Mouse (Mus musculus) forebrain, embryonic 13.5 days (tissue): ENCODE results near the gene Nudt19. TPM values are rescaled to one million over a fixed set of nuclear protein-coding genes. Genes with fewer than 3 reads are reported as not detected.

Experiments used
- ATAC-seq: fragments of 200-750 bp; cut with Nextera tagmentation; 2 replicates; pipeline ENCODE4 v1.8.0; 2017
- H3K27ac ChIP-seq: fragments of 300-500 bp; sonication (generic); 2 replicates; pipeline ENCODE4 v1.5.1; 2015; ENCODE audit warnings: inconsistent platforms, mild to moderate bottlenecking, moderate library complexity
- H3K27me3 ChIP-seq: fragments of 300-500 bp; sonication (generic); 2 replicates; pipeline ENCODE4 v1.6.1; 2015; ENCODE audit warnings: mild to moderate bottlenecking, inconsistent platforms
- H3K36me3 ChIP-seq: fragments of 300-500 bp; sonication (generic); 2 replicates; pipeline ENCODE4 v1.6.1; 2015; ENCODE audit warnings: mild to moderate bottlenecking, inconsistent platforms; ENCODE audit not compliant: poor library complexity, severe bottlenecking
- H3K4me1 ChIP-seq: fragments of 300-500 bp; sonication (generic); 2 replicates; pipeline ENCODE4 v1.6.1; 2015; ENCODE audit warnings: inconsistent platforms
- H3K4me2 ChIP-seq: fragments of 300-500 bp; sonication (generic); 2 replicates; pipeline ENCODE4 v1.6.1; 2015; ENCODE audit warnings: inconsistent platforms, mild to moderate bottlenecking, moderate library complexity
- H3K4me3 ChIP-seq: fragments of 300-500 bp; sonication (generic); 2 replicates; pipeline ENCODE4 v1.5.1; 2015; ENCODE audit warnings: mild to moderate bottlenecking, inconsistent platforms
- H3K9ac ChIP-seq: fragments of 300-500 bp; sonication (generic); 2 replicates; pipeline ENCODE4 v1.6.1; 2015; ENCODE audit warnings: mild to moderate bottlenecking, inconsistent platforms
- H3K9me3 ChIP-seq: fragments of 300-500 bp; sonication (generic); replicated peaks from 2 replicates; pipeline ENCODE4 v1.6.1; 2016; ENCODE audit warnings: inconsistent platforms
- WGBS: fragments of 180-500 bp; shearing (Covaris S2); methylation state at CpG from one replicate; pipeline ENCODE4 v1.1.7; 2015; 5-methylcytosine and 5-hydroxymethylcytosine counted together
- polyA plus RNA-seq: library from polyadenylated mRNA; unstranded; fragments of >200 nt; fragmentation: Nextera tagmentation; extraction: Ambion mirVana; gene quantifications from 2 replicates; pipeline ENCODE4 v1.2.1, GENCODE M21; 2015

Nudt19 gene
- polyA plus RNA-seq, 1 experiment from 2014 or later, result 67.4 TPM

- no peak overlapping the region for H3K9ac ChIP-seq
- H3K9me3 ChIP-seq, result no peaks in the 10 kb centered on the region
- 75% methylated on average over 11 of the region's 11 CpGs for WGBS
- no peaks in the 10 kb centered on the region for H3K36me3 ChIP-seq
- H3K27ac ChIP-seq, result no peak overlapping the region
- H3K27me3 ChIP-seq, result no peaks in the 10 kb centered on the region
- H3K4me2 ChIP-seq, result no peak overlapping the region
- no peak for ATAC-seq
- H3K4me1 ChIP-seq, result no peaks in the 10 kb centered on the region
- H3K4me3 ChIP-seq, result no peak overlapping the region
Measured at GRCm38 (mm10) chr7:35563071-35563470, 7.0 kb upstream of the Nudt19 start.

GRCm38 (mm10) chr7:35559838-35560237 is 3.7 kb upstream of the Nudt19 start:
- WGBS, result 93% methylated on average over 3 of the region's 3 CpGs
- no peak for ATAC-seq
- no peaks in the 10 kb centered on the region for H3K27me3 ChIP-seq
- no peaks in the 10 kb centered on the region for H3K9me3 ChIP-seq
- H3K36me3 ChIP-seq, result no peaks in the 10 kb centered on the region
- peaks cover 9% of the 10 kb centered on the region for H3K4me1 ChIP-seq
- H3K4me2 ChIP-seq, result no peak overlapping the region
- H3K4me3 ChIP-seq, result no peak overlapping the region
- H3K27ac ChIP-seq, result no peak overlapping the region
- H3K9ac ChIP-seq, result no peak overlapping the region

- H3K27me3 ChIP-seq, result no peaks in the 10 kb centered on the region
- no peak overlapping the region for H3K4me2 ChIP-seq
- peaks cover 16% of the 10 kb centered on the region for H3K4me1 ChIP-seq
- no peak overlapping the region for H3K9ac ChIP-seq
- H3K36me3 ChIP-seq, result no peaks in the 10 kb centered on the region
- H3K9me3 ChIP-seq, result no peaks in the 10 kb centered on the region
- no peak overlapping the region for H3K27ac ChIP-seq
- WGBS, result 43% methylated on average over 2 of the region's 2 CpGs
- ATAC-seq, result no peak
- no peak overlapping the region for H3K4me3 ChIP-seq
Measured at GRCm38 (mm10) chr7:35558681-35559080, 2.6 kb upstream of the Nudt19 start.

GRCm38 (mm10) chr7:35557577-35557976 is 1.5 kb upstream of the Nudt19 start:
- peaks cover 16% of the 10 kb centered on the region for H3K4me1 ChIP-seq
- H3K36me3 ChIP-seq, result no peaks in the 10 kb centered on the region
- 86% methylated on average over 3 of the region's 3 CpGs for WGBS
- H3K27me3 ChIP-seq, result no peaks in the 10 kb centered on the region
- no peak overlapping the region for H3K4me2 ChIP-seq
- H3K9me3 ChIP-seq, result no peaks in the 10 kb centered on the region
- no peak overlapping the region for H3K4me3 ChIP-seq
- no peak overlapping the region for H3K27ac ChIP-seq
- no peak overlapping the region for H3K9ac ChIP-seq
- ATAC-seq, result no peak

GRCm38 (mm10) chr7:35556905-35557304 is 801 bp upstream of the Nudt19 start:
- Histone ChIP-seq H3K4me3 (no peak overlapping the region), H3K9ac (no peak overlapping the region), H3K4me1 (peaks cover 16% of the 10 kb centered on the region), H3K27ac (no peak overlapping the region), H3K36me3 (no peaks in the 10 kb centered on the region), H3K27me3 (no peaks in the 10 kb centered on the region), H3K4me2 (no peak overlapping the region), H3K9me3 (no peaks in the 10 kb centered on the region)
- WGBS, result 91% methylated on average over 5 of the region's 5 CpGs
- no peak for ATAC-seq

- Histone ChIP-seq H3K9ac (peak overlapping the region; percentile 91), H3K4me3 (peak overlapping the region; percentile 76), H3K9me3 (no peaks in the 10 kb centered on the region), H3K36me3 (peaks cover 10% of the 10 kb centered on the region), H3K27ac (peak overlapping the region; percentile 91), H3K4me1 (peaks cover 16% of the 10 kb centered on the region), H3K4me2 (peak overlapping the region; percentile 95), H3K27me3 (no peaks in the 10 kb centered on the region)
- under 1% methylated on average over 88 of the region's 93 CpGs for WGBS
- ATAC-seq, result peak; percentile 95
Measured at GRCm38 (mm10) chr7:35555224-35556204, 590 bp downstream of the Nudt19 start.

- Histone ChIP-seq H3K27me3 (no peaks in the 10 kb centered on the region), H3K27ac (peak overlapping the region; percentile 91), H3K4me1 (peaks cover 16% of the 10 kb centered on the region), H3K4me2 (peak overlapping the region; percentile 95), H3K36me3 (peaks cover 18% of the 10 kb centered on the region), H3K9ac (peak overlapping the region; percentile 91), H3K4me3 (peak overlapping the region; percentile 76), H3K9me3 (no peaks in the 10 kb centered on the region)
- 3% methylated on average over 28 of the region's 28 CpGs for WGBS
- ATAC-seq, result 0 out of 2 replicates have a peak, but pooled peaks have one; percentile 36
Measured at GRCm38 (mm10) chr7:35554605-35555175, 1.4 kb downstream of the Nudt19 start.

GRCm38 (mm10) chr7:35553751-35554604 is 2.1 kb downstream of the Nudt19 start:
- H3K27me3 ChIP-seq, result no peaks in the 10 kb centered on the region
- no peak for ATAC-seq
- H3K27ac ChIP-seq, result no peak overlapping the region
- peaks cover 25% of the 10 kb centered on the region for H3K36me3 ChIP-seq
- H3K9ac ChIP-seq, result no peak overlapping the region; the same call in 1 of the 2 replicates
- H3K4me1 ChIP-seq, result peaks cover 16% of the 10 kb centered on the region
- H3K9me3 ChIP-seq, result no peaks in the 10 kb centered on the region
- H3K4me3 ChIP-seq, result peak overlapping the region; percentile 76
- 65% methylated on average over 10 of the region's 10 CpGs for WGBS
- peak overlapping the region; percentile 95 for H3K4me2 ChIP-seq

- no peaks in the 10 kb centered on the region for H3K27me3 ChIP-seq
- peaks cover 35% of the 10 kb centered on the region for H3K36me3 ChIP-seq
- H3K4me3 ChIP-seq, result no peak overlapping the region
- no peaks in the 10 kb centered on the region for H3K4me1 ChIP-seq
- 0 out of 2 replicates have a peak, but pooled peaks have one; percentile 66 for ATAC-seq
- no peak overlapping the region for H3K9ac ChIP-seq
- no peaks in the 10 kb centered on the region for H3K9me3 ChIP-seq
- H3K27ac ChIP-seq, result no peak overlapping the region
- 32% methylated on average over 4 of the region's 4 CpGs for WGBS
- H3K4me2 ChIP-seq, result no peak overlapping the region
Measured at GRCm38 (mm10) chr7:35545881-35546280, 10.2 kb downstream of the Nudt19 start.

GRCm38 (mm10) chr7:35537562-35537961 is 18.5 kb downstream of the Nudt19 start, which contains the start of gene Tdrd12:
TSS of gene Tdrd12 (minus strand) at chr7:35537745.
- Histone ChIP-seq H3K27me3 (no peaks in the 10 kb centered on the region), H3K4me3 (no peak within 1 kb of the TSS), H3K9me3 (no peaks in the 10 kb centered on the region), H3K4me2 (no peak within 1 kb of the TSS), H3K9ac (no peak within 1 kb of the TSS), H3K36me3 (no peaks in the 10 kb centered on the region), H3K4me1 (no peaks in the 10 kb centered on the region), H3K27ac (no peak within 1 kb of the TSS)
- ATAC-seq, result no peak
- WGBS, result 92% methylated on average over 17 of the region's 17 CpGs

GRCm38 (mm10) chr7:35535750-35536512 is 20.2 kb downstream of the Nudt19 start:
- H3K4me3 ChIP-seq, result no peak overlapping the region

More at GRCm38 (mm10) chr7:35535750-35536512, 20.2 kb downstream of the Nudt19 start:
- ATAC-seq, result no peak
- Histone ChIP-seq H3K4me2 (no peak overlapping the region), H3K27me3 (no peaks in the 10 kb centered on the region), H3K4me1 (no peaks in the 10 kb centered on the region), H3K27ac (no peak overlapping the region), H3K9ac (no peak overlapping the region), H3K36me3 (no peaks in the 10 kb centered on the region), H3K9me3 (no peaks in the 10 kb centered on the region)
- 85% methylated on average over 12 of the region's 12 CpGs for WGBS
